Mouse (Mus musculus): ENCODE measurements at regions not wholly inside any gene's neighbourhood (a gene's known extent, or its start where the extent isn't known, plus 50 kb on each side); places are given as distances from the start of the nearest gene placed in this dataset.

DNA sequence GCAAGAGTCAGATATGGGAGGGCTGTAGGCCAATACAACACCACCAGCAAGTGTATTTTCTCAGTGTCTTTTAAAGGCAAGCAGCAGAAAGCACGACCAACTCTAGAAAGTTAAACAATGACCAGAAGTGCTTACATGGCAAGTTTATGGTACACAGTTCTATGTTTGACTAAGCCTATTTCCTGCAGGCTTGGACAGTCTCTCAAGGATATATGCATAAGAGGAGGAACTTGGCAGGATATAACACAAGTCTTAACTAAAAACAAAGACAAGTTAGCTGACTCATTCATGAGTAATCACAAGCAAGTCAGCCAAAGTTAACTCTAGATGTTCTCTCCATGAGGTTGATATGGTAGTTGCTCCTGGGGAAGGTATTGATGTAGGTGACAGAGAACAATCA lies 201.3 kb downstream of the Mbip start:
- TF ChIP-seq CTCF (IDR thresholded peaks at IDR 0.05; ENCODE audit: borderline replicate concordance, extremely low read depth, insufficient read depth, insufficient read length) (no peak), POLR2A (IDR thresholded peaks at IDR 0.05; ENCODE audit: borderline replicate concordance, extremely low read depth, insufficient read depth, insufficient read length, poor library complexity, severe bottlenecking) (no peak)
